Mouse (Mus musculus) lung, embryonic 16.5 days (tissue): ENCODE results near the gene Lmtk2. TPM values are rescaled to one million over a fixed set of nuclear protein-coding genes. Genes with fewer than 3 reads are reported as not detected.
A peak's percentile ranks its signal among the peaks of the same experiment; 100 is the strongest.

Source experiments
- ATAC-seq: fragments of 200-750 bp; cut with Nextera tagmentation; 2 replicates; pipeline ENCODE4 v1.8.0; 2017; ENCODE audit warnings: low read depth, mild to moderate bottlenecking, moderate library complexity
- H3K27ac ChIP-seq: fragments of 300-500 bp; sonication (generic); 2 replicates; pipeline ENCODE4 v1.5.1; 2014; ENCODE audit warnings: mild to moderate bottlenecking, control low read depth, low read length
- H3K27me3 ChIP-seq: fragments of 300-500 bp; sonication (generic); 2 replicates; pipeline ENCODE4 v1.6.1; 2014; ENCODE audit warnings: low read depth, low read length, mixed read lengths; ENCODE audit not compliant: control insufficient read depth, insufficient read depth
- H3K36me3 ChIP-seq: fragments of 300-500 bp; sonication (generic); 2 replicates; pipeline ENCODE4 v1.6.1; 2014; ENCODE audit warnings: low read length; ENCODE audit not compliant: control insufficient read depth, insufficient read depth
- H3K4me1 ChIP-seq: fragments of 300-500 bp; sonication (generic); replicated peaks from 2 replicates; pipeline ENCODE4 v1.6.1; 2014; ENCODE audit warnings: low read length, mixed read lengths; ENCODE audit not compliant: control insufficient read depth, insufficient read depth
- H3K4me2 ChIP-seq: fragments of 300-500 bp; sonication (generic); 2 replicates; pipeline ENCODE4 v1.6.1; 2014; ENCODE audit warnings: low read depth, low read length, control low read depth
- H3K4me3 ChIP-seq: fragments of 300-500 bp; sonication (generic); 2 replicates; pipeline ENCODE4 v1.5.1; 2014; ENCODE audit warnings: mild to moderate bottlenecking, low read length, control low read depth
- H3K9ac ChIP-seq: fragments of 300-500 bp; sonication (generic); 2 replicates; pipeline ENCODE4 v1.6.1; 2014; ENCODE audit warnings: low read length, control low read depth
- H3K9me3 ChIP-seq: fragments of 300-500 bp; sonication (generic); 2 replicates; pipeline ENCODE4 v1.6.1; 2016; ENCODE audit warnings: low read length; ENCODE audit not compliant: control insufficient read depth
- WGBS: fragments of 180-500 bp; shearing (Covaris S2); extraction: QIAGEN DNeasy Blood & Tissue Kit; methylation state at CpG from one replicate; pipeline ENCODE4 v1.1.7; 2014; 5-methylcytosine and 5-hydroxymethylcytosine counted together
- polyA plus RNA-seq: library from polyadenylated mRNA; unstranded; fragments of >200 nt; fragmentation: Nextera tagmentation; extraction: Ambion mirVana; gene quantifications from 2 replicates; pipeline ENCODE4 v1.2.1, GENCODE M21; 2015

The Lmtk2 gene
- 3.7 TPM in 2 replicates for polyA plus RNA-seq

GRCm38 (mm10) chr5:144100149-144100935, at the start of gene Lmtk2:
Lmtk2 (plus strand) TSS chr5:144100436.
- no peaks in the 10 kb centered on the region for H3K36me3 ChIP-seq
- peak; percentile 100 for ATAC-seq
- H3K4me3 ChIP-seq = peak within 1 kb of the TSS; percentile 94
- peak within 1 kb of the TSS; percentile 94 for H3K4me2 ChIP-seq
- peaks cover 10% of the 10 kb centered on the region for H3K4me1 ChIP-seq
- no peaks in the 10 kb centered on the region for H3K27me3 ChIP-seq
- no peaks in the 10 kb centered on the region for H3K9me3 ChIP-seq
- WGBS = under 1% methylated on average over 68 of the region's 90 CpGs
- H3K27ac ChIP-seq = peak within 1 kb of the TSS; percentile 56
- peak within 1 kb of the TSS; percentile 84 for H3K9ac ChIP-seq

GRCm38 (mm10) chr5:144051268-144051667, 49.0 kb upstream of the Lmtk2 start:
- Histone ChIP-seq H3K9ac (no peak overlapping the region), H3K27me3 (no peaks in the 10 kb centered on the region), H3K4me3 (no peak overlapping the region), H3K27ac (no peak overlapping the region), H3K36me3 (no peaks in the 10 kb centered on the region), H3K4me1 (no peaks in the 10 kb centered on the region), H3K9me3 (no peaks in the 10 kb centered on the region), H3K4me2 (no peak overlapping the region)
- no peak for ATAC-seq

- Histone ChIP-seq H3K4me3 (no peak overlapping the region), H3K36me3 (no peaks in the 10 kb centered on the region), H3K9ac (no peak overlapping the region), H3K9me3 (no peaks in the 10 kb centered on the region), H3K27ac (no peak overlapping the region), H3K27me3 (no peaks in the 10 kb centered on the region), H3K4me1 (no peaks in the 10 kb centered on the region), H3K4me2 (no peak overlapping the region)
- 25% methylated on average over 3 of the region's 3 CpGs for WGBS
- no peak for ATAC-seq
Measured at GRCm38 (mm10) chr5:144053450-144053849, 46.8 kb upstream of the Lmtk2 start.

- Histone ChIP-seq H3K36me3 (no peaks in the 10 kb centered on the region), H3K9ac (no peak overlapping the region), H3K27ac (no peak overlapping the region), H3K4me3 (no peak overlapping the region), H3K27me3 (no peaks in the 10 kb centered on the region), H3K4me2 (no peak overlapping the region), H3K9me3 (no peaks in the 10 kb centered on the region), H3K4me1 (no peaks in the 10 kb centered on the region)
- WGBS = 90% methylated on average over 6 of the region's 6 CpGs
- ATAC-seq = no peak
Measured at GRCm38 (mm10) chr5:144054340-144054739, 45.9 kb upstream of the Lmtk2 start.

GRCm38 (mm10) chr5:144064093-144064492, 36.1 kb upstream of the Lmtk2 start:
- Histone ChIP-seq H3K4me3 (no peak overlapping the region), H3K27me3 (no peaks in the 10 kb centered on the region), H3K36me3 (no peaks in the 10 kb centered on the region), H3K27ac (no peak overlapping the region), H3K9me3 (no peaks in the 10 kb centered on the region), H3K4me1 (no peaks in the 10 kb centered on the region), H3K4me2 (no peak overlapping the region), H3K9ac (no peak overlapping the region)
- no peak for ATAC-seq
- WGBS = 76% methylated on average over 5 of the region's 5 CpGs

GRCm38 (mm10) chr5:144066036-144066435, 34.2 kb upstream of the Lmtk2 start:
- no peaks in the 10 kb centered on the region for H3K9me3 ChIP-seq
- H3K4me3 ChIP-seq = no peak overlapping the region
- 67% methylated on average over 2 of the region's 2 CpGs for WGBS
- no peaks in the 10 kb centered on the region for H3K4me1 ChIP-seq
- no peak overlapping the region for H3K4me2 ChIP-seq
- no peak overlapping the region for H3K27ac ChIP-seq
- no peak overlapping the region for H3K9ac ChIP-seq
- H3K36me3 ChIP-seq = no peaks in the 10 kb centered on the region
- ATAC-seq = peak; percentile 71
- no peaks in the 10 kb centered on the region for H3K27me3 ChIP-seq

- no peak overlapping the region for H3K9ac ChIP-seq
- ATAC-seq = no peak
Measured at GRCm38 (mm10) chr5:144070064-144070463, 30.2 kb upstream of the Lmtk2 start.

GRCm38 (mm10) chr5:144071249-144071648, 29.0 kb upstream of the Lmtk2 start:
- H3K27ac ChIP-seq = no peak overlapping the region
- H3K9ac ChIP-seq = no peak overlapping the region
- no peaks in the 10 kb centered on the region for H3K27me3 ChIP-seq
- WGBS = 11% methylated on average over 1 of the region's 1 CpGs
- no peaks in the 10 kb centered on the region for H3K4me1 ChIP-seq
- H3K4me3 ChIP-seq = no peak overlapping the region
- no peak overlapping the region for H3K4me2 ChIP-seq
- H3K9me3 ChIP-seq = no peaks in the 10 kb centered on the region
- no peaks in the 10 kb centered on the region for H3K36me3 ChIP-seq
- no peak for ATAC-seq

More at GRCm38 (mm10) chr5:144070064-144070463, 30.2 kb upstream of the Lmtk2 start:
- 79% methylated on average over 1 of the region's 1 CpGs for WGBS
- H3K36me3 ChIP-seq = no peaks in the 10 kb centered on the region
- no peak overlapping the region for H3K4me2 ChIP-seq
- no peaks in the 10 kb centered on the region for H3K27me3 ChIP-seq
- H3K27ac ChIP-seq = no peak overlapping the region
- H3K9me3 ChIP-seq = no peaks in the 10 kb centered on the region
- no peak overlapping the region for H3K4me3 ChIP-seq
- no peaks in the 10 kb centered on the region for H3K4me1 ChIP-seq

- Histone ChIP-seq H3K4me3 (no peak overlapping the region), H3K9ac (no peak overlapping the region), H3K4me2 (no peak overlapping the region), H3K36me3 (no peaks in the 10 kb centered on the region), H3K27ac (no peak overlapping the region), H3K27me3 (no peaks in the 10 kb centered on the region), H3K4me1 (no peaks in the 10 kb centered on the region), H3K9me3 (no peaks in the 10 kb centered on the region)
- 74% methylated on average over 1 of the region's 1 CpGs for WGBS
- no peak for ATAC-seq
Measured at GRCm38 (mm10) chr5:144077541-144077940, 22.7 kb upstream of the Lmtk2 start.
